Mouse (Mus musculus) stomach, postnatal 0 days (tissue): ENCODE measurements around the gene Dgat2. TPM values are rescaled to one million over a fixed set of nuclear protein-coding genes. Genes with fewer than 3 reads are reported as not detected.

Experiments used
- ATAC-seq: fragments of 200-750 bp; cut with Nextera tagmentation; 2 replicates; pipeline ENCODE4 v1.8.0; 2017; ENCODE audit not compliant: low FRiP score, low TSS enrichment
- DNase-seq: peaks from one replicate; pipeline ENCODE4 v3.0.0-alpha.2; 2016; ENCODE audit warnings: low spot score
- H3K27ac ChIP-seq: fragments of 300-500 bp; sonication (generic); replicated peaks from 2 replicates; pipeline ENCODE4 v1.5.1; 2014; ENCODE audit warnings: mild to moderate bottlenecking, control low read depth
- H3K27me3 ChIP-seq: fragments of 300-500 bp; sonication (generic); 2 replicates; pipeline ENCODE4 v1.6.1; 2014; ENCODE audit warnings: low read length; ENCODE audit not compliant: control insufficient read depth, insufficient read depth
- H3K36me3 ChIP-seq: fragments of 300-500 bp; sonication (generic); 2 replicates; pipeline ENCODE4 v1.6.1; 2014; ENCODE audit warnings: low read length, mixed read lengths; ENCODE audit not compliant: control insufficient read depth, insufficient read depth
- H3K4me1 ChIP-seq: fragments of 300-500 bp; sonication (generic); replicated peaks from 2 replicates; pipeline ENCODE4 v1.6.1; 2014; ENCODE audit warnings: antibody characterized with exemption; ENCODE audit not compliant: control insufficient read depth, insufficient read depth
- H3K4me2 ChIP-seq: fragments of 300-500 bp; sonication (generic); replicated peaks from 2 replicates; pipeline ENCODE4 v1.6.1; 2014; ENCODE audit warnings: low read depth, mild to moderate bottlenecking, control low read depth, moderate library complexity
- H3K4me3 ChIP-seq: fragments of 300-500 bp; sonication (generic); 2 replicates; pipeline ENCODE4 v1.5.1; 2014; ENCODE audit warnings: low read depth, low read length, control low read depth
- H3K9ac ChIP-seq: fragments of 300-500 bp; sonication (generic); 2 replicates; pipeline ENCODE4 v1.6.1; 2014; ENCODE audit warnings: mild to moderate bottlenecking, low read length, control low read depth, mixed read lengths
- H3K9me3 ChIP-seq: fragments of 300-500 bp; sonication (generic); 2 replicates; pipeline ENCODE4 v1.6.1; 2016; ENCODE audit warnings: low read length; ENCODE audit not compliant: control insufficient read depth
- CTCF ChIP-seq: IDR thresholded peaks from 2 replicates; pipeline ENCODE4 v1.5.1; 2016; ENCODE audit warnings: antibody characterized with exemption, low read depth, mild to moderate bottlenecking, moderate library complexity
- EP300 ChIP-seq: optimal IDR thresholded peaks from 2 replicates; pipeline ENCODE3; 2016; ENCODE audit warnings: antibody characterized with exemption
- WGBS: fragments of 180-500 bp; shearing (Covaris S2); extraction: QIAGEN DNeasy Blood & Tissue Kit; methylation state at CpG from one replicate; pipeline ENCODE4 v1.1.7; 2014; 5-methylcytosine and 5-hydroxymethylcytosine counted together
- polyA plus RNA-seq: library from polyadenylated mRNA; unstranded; fragments of >200 nt; fragmentation: Nextera tagmentation; extraction: Ambion mirVana; gene quantifications from 2 replicates; pipeline ENCODE4 v1.2.1, GENCODE M21; 2015

The Dgat2 gene
- polyA plus RNA-seq, 1 experiment from 2014 or later = 320 TPM

DNA sequence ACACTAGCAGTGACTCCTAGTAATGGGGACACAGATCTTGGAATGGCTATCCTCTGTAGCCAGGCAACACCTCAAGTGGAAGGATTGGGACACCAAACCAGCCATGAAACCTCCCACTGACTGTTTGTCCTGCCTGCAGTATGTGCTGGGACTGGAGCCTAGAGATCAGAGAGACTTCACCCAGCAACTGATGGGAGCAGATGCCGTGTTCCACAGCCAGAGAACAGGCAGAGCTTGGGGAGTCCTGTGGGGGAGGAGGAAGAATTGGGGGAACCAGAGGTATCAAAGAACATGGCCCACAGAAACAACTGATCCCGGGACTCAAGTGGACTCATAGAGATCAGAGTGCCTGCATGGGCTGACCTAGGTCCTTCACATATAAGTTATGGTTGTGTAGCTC is 31.2 kb upstream of the Dgat2 start:
- no peak overlapping the region for H3K27ac ChIP-seq
- no peaks in the 10 kb centered on the region for H3K4me1 ChIP-seq
- no peaks in the 10 kb centered on the region for H3K27me3 ChIP-seq
- H3K36me3 ChIP-seq = no peaks in the 10 kb centered on the region
- no peak overlapping the region for H3K4me3 ChIP-seq
- TF ChIP-seq CTCF = no peak
- no peak for TF ChIP-seq EP300
- no peak overlapping the region for H3K9ac ChIP-seq
- H3K4me2 ChIP-seq = no peak overlapping the region
- DNase-seq = peak; percentile 10
- ATAC-seq = no peak
- 82% methylated on average over 2 of the region's 2 CpGs for WGBS
- H3K9me3 ChIP-seq = no peaks in the 10 kb centered on the region

DNA sequence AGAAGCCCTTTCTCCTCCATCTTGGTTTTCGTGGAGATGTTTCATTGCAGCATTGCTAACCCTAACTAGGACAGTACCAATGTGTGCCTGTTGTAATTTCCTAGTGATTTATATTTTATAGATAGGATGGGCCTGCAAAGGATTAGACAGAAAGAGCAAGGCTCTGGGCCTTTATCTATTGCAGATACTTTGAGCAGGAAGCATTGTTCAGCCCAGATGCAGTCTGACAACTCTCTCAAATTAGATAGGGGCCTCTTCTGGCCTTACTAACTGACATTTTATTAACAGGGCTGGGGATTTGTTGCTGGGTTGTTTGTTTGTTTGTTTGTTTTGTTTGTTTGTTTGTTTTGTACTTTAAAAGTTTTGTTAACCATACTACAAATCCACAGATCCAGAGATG is 30.5 kb upstream of the Dgat2 start:
- no peak for ATAC-seq
- Histone ChIP-seq H3K36me3 (no peaks in the 10 kb centered on the region), H3K4me1 (no peaks in the 10 kb centered on the region), H3K4me3 (no peak overlapping the region), H3K9me3 (no peaks in the 10 kb centered on the region), H3K9ac (no peak overlapping the region), H3K27me3 (no peaks in the 10 kb centered on the region), H3K4me2 (no peak overlapping the region), H3K27ac (no peak overlapping the region)
- no peak for DNase-seq
- TF ChIP-seq CTCF = no peak
- no peak for TF ChIP-seq EP300
- 100% methylated on average over 1 of the region's 1 CpGs for WGBS

DNA sequence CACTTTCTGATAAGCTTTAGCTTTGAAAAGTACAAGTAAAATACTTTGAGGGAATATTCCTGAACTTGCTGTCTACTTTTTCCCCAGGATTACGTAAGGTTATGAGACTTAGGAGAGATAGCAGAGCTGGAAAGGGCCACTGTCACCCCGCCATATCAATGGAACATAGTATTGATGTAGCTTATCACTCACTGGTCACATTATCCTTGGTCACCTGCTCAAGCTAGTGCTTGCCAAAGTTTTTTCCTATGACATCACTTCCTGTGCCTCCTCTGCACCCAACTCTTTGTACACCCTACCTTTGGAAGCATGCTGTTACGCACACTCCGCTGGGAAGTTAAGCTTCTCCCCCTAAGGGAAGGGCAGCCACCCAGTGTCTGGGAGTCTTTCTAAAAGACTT is 26.2 kb upstream of the Dgat2 start:
- Histone ChIP-seq H3K4me1 (no peaks in the 10 kb centered on the region), H3K36me3 (no peaks in the 10 kb centered on the region), H3K9me3 (no peaks in the 10 kb centered on the region), H3K27me3 (no peaks in the 10 kb centered on the region), H3K27ac (no peak overlapping the region), H3K9ac (no peak overlapping the region), H3K4me3 (no peak overlapping the region), H3K4me2 (no peak overlapping the region)
- TF ChIP-seq EP300 (no peak), CTCF (no peak)
- 78% methylated on average over 4 of the region's 4 CpGs for WGBS
- DNase-seq (peak; percentile 33), ATAC-seq (peak; percentile 84)

DNA sequence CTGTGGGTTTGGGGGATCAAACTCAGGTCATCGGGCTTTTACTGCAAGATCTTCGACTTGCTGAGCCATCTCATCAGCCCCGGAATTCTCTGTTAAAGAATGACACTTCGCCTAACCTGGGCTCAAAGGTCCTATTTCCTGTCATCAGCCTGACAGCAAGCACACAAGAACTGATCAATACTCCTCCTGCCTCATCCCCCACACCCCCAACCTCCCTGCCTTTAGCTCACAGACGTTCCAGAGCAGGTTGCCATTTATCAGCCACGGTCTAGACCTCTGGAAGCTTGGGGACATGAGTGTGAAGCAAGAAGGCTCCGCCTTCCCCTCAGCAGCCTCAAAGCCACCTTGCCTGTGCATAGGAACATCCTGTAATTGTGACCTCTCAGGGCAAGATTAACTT is 23.8 kb upstream of the Dgat2 start:
- H3K9me3 ChIP-seq = no peaks in the 10 kb centered on the region
- no peaks in the 10 kb centered on the region for H3K4me1 ChIP-seq
- ATAC-seq (no peak), DNase-seq (peak; percentile 12)
- H3K9ac ChIP-seq = no peak overlapping the region
- H3K27ac ChIP-seq = no peak overlapping the region
- H3K4me3 ChIP-seq = no peak overlapping the region
- no peak overlapping the region for H3K4me2 ChIP-seq
- no peaks in the 10 kb centered on the region for H3K27me3 ChIP-seq
- TF ChIP-seq CTCF = no peak
- no peak for TF ChIP-seq EP300
- WGBS = 55% methylated on average over 7 of the region's 7 CpGs
- H3K36me3 ChIP-seq = no peaks in the 10 kb centered on the region

DNA sequence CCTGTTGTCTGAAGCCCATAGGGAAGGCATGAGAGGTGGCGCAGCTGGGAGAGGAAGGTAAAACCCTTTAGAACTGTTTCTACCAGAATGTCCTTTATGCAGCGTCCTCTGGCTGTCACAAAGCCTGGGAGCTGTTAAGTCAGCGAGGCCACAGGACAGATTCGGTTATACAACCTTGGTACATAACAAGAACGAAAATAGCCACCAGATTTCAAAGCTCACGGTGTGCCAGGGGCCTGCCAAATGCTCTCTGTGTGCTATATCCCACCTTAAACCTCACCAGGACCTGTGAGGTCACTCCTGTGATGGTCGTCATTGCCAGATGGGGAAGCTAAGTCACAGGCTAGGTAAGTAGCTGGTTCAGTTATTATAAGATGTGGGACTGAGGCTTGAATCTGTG is 19.6 kb upstream of the Dgat2 start:
- H3K27me3 ChIP-seq = no peaks in the 10 kb centered on the region
- H3K9ac ChIP-seq = no peak overlapping the region
- no peak for TF ChIP-seq EP300
- no peaks in the 10 kb centered on the region for H3K4me1 ChIP-seq
- WGBS = 84% methylated on average over 7 of the region's 7 CpGs
- no peaks in the 10 kb centered on the region for H3K9me3 ChIP-seq
- H3K27ac ChIP-seq = no peak overlapping the region; the same call in 1 of the 2 replicates
- no peaks in the 10 kb centered on the region for H3K36me3 ChIP-seq
- ATAC-seq = no peak
- no peak overlapping the region for H3K4me2 ChIP-seq
- no peak overlapping the region for H3K4me3 ChIP-seq
- DNase-seq = no peak

DNA sequence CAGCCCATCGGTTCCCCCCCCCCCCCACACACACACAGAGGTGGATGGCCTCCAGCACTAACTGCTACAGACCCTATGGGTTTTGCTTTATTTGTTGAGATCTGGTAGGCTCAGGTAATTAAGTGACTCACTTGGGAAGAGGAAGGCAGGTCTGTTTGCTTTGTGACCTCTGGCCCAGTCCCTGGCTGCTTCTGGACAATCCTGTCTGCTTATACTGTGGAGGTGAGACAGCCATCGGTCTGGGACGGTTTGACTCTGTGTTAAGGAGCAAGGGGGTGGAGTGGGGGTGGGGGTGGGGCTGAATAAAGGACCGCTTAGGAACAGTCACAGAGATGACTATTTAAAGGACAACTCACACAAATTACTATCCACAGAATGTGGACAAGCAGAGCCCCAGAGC is 17.8 kb upstream of the Dgat2 start:
- Histone ChIP-seq H3K27ac (peak overlapping the region; percentile 70), H3K9me3 (no peaks in the 10 kb centered on the region), H3K36me3 (no peaks in the 10 kb centered on the region), H3K9ac (no peak overlapping the region), H3K4me1 (no peaks in the 10 kb centered on the region), H3K4me2 (no peak overlapping the region), H3K27me3 (no peaks in the 10 kb centered on the region), H3K4me3 (no peak overlapping the region)
- DNase-seq = peak; percentile 74
- WGBS = 47% methylated on average over 4 of the region's 4 CpGs
- peak; percentile 93 for ATAC-seq
- TF ChIP-seq EP300 (no peak), CTCF (no peak)
